Mouse (Mus musculus): ENCODE data around the gene Prr13.
A peak's percentile ranks its signal among the peaks of the same experiment; 100 is the strongest.

Prr13 gene

GRCm38 (mm10) chr15:102505770-102506463, 47.1 kb downstream of the Prr13 start:
- no peak for DNase-seq

DNA sequence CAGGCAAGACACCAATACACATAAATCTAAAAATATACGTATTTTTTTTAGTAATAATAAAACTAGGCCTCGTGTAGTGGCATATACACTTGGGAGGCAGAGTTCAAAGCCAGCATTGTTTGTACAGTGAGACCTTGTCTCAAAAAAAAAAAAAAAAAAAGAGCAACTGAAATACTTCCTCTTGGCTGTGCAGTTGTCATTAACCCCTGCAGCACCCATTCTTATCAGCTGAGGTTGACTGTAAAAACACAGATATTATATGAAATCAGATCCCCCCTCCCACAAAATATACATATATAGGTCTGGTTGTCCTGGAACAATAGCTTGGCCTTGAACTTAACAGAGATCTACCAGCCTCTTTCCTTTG, 47.6 kb downstream of the Prr13 start:
- no peak for DNase-seq

DNA sequence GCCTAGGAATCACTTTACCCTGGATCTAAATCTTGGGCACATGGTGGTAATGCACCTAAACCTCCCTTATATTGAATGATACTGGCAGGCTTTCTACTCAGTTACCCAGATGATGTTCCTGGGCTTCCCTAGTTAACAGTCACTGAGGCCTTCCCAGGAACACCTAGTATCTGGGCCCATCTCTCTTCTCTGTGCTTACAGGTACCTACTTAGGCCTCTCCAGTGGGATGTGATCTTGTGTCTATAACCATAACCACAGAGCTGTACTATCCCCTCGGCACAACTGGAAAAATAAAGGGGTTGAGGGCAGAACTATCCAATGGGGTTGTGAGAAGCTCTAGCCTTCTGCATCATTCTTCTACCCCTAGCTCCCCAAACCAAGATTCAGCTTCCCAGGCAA, 48.0 kb downstream of the Prr13 start:
- DNase-seq = no peak

DNA sequence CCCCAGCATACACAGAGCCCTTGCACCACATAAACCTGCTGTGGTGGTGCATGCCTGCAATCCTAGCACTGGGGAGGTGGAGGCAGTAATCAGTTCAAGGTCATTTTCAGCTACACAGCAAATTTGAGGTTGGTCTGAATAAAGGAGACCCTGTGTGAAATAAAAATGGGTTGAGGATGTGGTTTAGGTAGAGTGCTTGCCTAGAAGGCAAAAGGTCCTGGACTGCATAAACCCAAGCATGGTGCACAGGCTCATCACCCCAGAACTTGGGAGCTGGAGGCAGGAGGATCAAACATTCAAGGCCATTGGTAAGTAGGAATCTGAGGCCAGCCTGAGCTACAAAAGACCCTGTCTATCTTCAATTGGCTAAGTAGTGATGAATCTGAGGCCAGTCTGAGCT, 48.7 kb downstream of the Prr13 start:
- DNase-seq = no peak

DNA sequence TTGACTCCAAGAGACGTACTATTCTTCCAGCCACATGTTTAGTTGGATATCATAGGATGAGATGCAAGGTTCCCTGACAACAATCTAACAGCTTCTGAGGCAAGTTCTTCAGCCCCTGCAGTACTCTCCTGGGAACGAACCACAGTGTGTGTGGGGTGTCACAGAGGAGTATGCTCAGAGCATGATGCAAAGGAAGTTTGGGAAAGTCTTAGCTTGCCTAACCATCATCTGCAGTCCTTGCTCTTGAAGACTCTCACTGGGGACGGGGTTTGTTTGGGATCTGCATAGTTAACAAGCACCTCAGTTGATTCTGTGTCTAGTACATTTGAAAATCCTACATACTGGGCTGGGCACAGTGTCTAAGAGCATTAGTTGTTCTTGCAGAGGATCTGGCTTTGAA, 49.5 kb downstream of the Prr13 start:
- no peak for DNase-seq

GRCm38 (mm10) chr15:102510110-102510509, 51.3 kb downstream of the Prr13 start:
- DNase-seq = no peak

GRCm38 (mm10) chr15:102510590-102511284, 51.9 kb downstream of the Prr13 start:
- peak; percentile 83 for DNase-seq

- no peak for DNase-seq
Observed at GRCm38 (mm10) chr15:102511285-102511833, 52.5 kb downstream of the Prr13 start.

DNA sequence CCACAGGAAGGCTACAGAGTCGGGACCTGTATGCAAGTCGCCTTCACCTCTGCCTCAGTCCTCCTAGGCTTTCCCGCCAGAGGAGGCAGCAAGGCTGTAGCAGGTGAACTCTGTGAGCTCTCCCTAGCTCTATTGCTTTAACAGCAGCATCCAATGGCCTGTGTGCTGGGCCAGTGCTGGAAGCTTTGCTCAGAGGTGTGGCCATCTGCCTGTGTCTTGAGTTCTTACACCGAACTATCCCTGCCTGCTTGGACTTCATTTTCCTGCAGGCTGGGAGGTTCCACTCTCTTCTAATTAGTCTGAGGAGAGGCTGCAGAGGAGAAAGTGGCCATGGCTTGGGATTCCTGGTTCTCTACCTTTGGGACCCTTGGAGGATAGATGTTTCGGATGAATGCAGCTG, 53.2 kb downstream of the Prr13 start:
- DNase-seq = no peak
